Mouse (Mus musculus) ES-Bruce4 (cell line): ENCODE data around the gene Rhbg. TPM values are rescaled to one million over a fixed set of nuclear protein-coding genes. Genes with fewer than 3 reads are reported as not detected.

ENCODE experiments used
- H3K27ac ChIP-seq: 2 replicates; pipeline ENCODE4 v1.5.1; 2012; ENCODE audit warnings: low read length, inconsistent platforms; ENCODE audit not compliant: insufficient read depth
- H3K27me3 ChIP-seq: 2 replicates; pipeline ENCODE4 v1.6.1; 2012; ENCODE audit warnings: mild to moderate bottlenecking, low read length, inconsistent platforms; ENCODE audit not compliant: control insufficient read depth, poor library complexity, insufficient read depth, severe bottlenecking
- H3K36me3 ChIP-seq: 2 replicates; pipeline ENCODE4 v1.6.1; 2012; ENCODE audit warnings: inconsistent platforms, mild to moderate bottlenecking, low read length, moderate library complexity; ENCODE audit not compliant: control insufficient read depth, poor library complexity, insufficient read depth, severe bottlenecking
- H3K4me1 ChIP-seq: one replicate; pipeline ENCODE4 v1.8.1; 2011; ENCODE audit warnings: low read length; ENCODE audit not compliant: control insufficient read depth, insufficient read depth
- H3K4me3 ChIP-seq: 2 replicates; pipeline ENCODE4 v1.5.1; 2011; ENCODE audit warnings: low read depth, mild to moderate bottlenecking, low read length
- H3K9ac ChIP-seq: 2 replicates; pipeline ENCODE4 v1.6.1; 2012; ENCODE audit warnings: low read depth, mild to moderate bottlenecking, inconsistent platforms; ENCODE audit not compliant: poor library complexity, severe bottlenecking
- H3K9me3 ChIP-seq: replicated peaks from 2 replicates; pipeline ENCODE4 v1.6.1; 2012; ENCODE audit warnings: mild to moderate bottlenecking, low read length, inconsistent platforms; ENCODE audit not compliant: control insufficient read depth, poor library complexity, insufficient read depth, severe bottlenecking
- CTCF ChIP-seq: IDR thresholded peaks from one replicate; pipeline ENCODE4 v1.8.1; 2011; ENCODE audit warnings: low read depth, low read length
- EP300 ChIP-seq: IDR thresholded peaks from 2 replicates; pipeline ENCODE4 v1.6.1; 2011; ENCODE audit warnings: low read depth, low read length; ENCODE audit not compliant: insufficient read depth
- POLR2A ChIP-seq: IDR thresholded peaks from one replicate; pipeline ENCODE4 v1.8.1; 2011; ENCODE audit warnings: low read length; ENCODE audit not compliant: insufficient read depth
- polyA plus RNA-seq: library from polyadenylated mRNA; stranded (reverse); fragments of >200 nt; gene quantifications from 2 replicates; pipeline ENCODE4 v1.2.4, GENCODE M21; 2011; ENCODE audit warnings: low read depth; ENCODE audit not compliant: missing spikeins, insufficient read depth, insufficient read length

The Rhbg gene
- polyA plus RNA-seq, 1 experiment: 0.82 TPM

DNA sequence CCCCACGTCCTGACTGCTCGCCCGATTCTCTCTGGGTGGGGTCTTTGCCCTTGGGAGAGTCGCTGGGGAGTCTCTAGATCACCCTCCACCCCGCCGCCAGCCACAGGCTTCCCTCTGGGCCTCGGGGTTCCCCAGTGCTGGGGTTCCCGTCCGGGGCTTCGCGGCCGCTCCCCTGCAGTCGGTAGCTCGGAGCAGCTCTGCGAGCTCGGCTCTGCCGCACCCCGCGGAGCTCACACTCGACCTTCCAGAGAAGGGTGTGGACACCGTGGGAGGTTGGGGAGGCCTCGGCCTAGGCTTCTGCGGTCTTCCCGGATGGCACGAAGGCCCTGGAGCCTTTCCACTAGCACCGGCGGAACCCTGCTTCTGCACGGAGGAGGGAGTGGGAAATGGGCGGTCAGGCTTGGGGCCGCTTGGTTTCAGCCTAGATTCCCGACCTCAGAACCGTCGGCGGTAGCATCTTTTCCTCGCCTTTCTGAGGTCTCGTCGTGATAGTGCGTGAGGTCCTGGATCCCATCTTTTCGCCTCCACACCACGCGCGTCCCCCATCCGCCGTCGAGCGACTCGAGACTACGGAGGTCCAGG, 39.4 kb downstream of the Rhbg start:
- Histone ChIP-seq H3K9me3 (no peaks in the 10 kb centered on the region), H3K27me3 (peaks cover 22% of the 10 kb centered on the region), H3K36me3 (no peaks in the 10 kb centered on the region), H3K4me3 (peak overlapping the region; percentile 51), H3K4me1 (no peaks in the 10 kb centered on the region), H3K9ac (peak overlapping the region; percentile 16; the same call in 1 of the 2 replicates), H3K27ac (no peak overlapping the region)
- no peak for TF ChIP-seq CTCF
- no peak for TF ChIP-seq POLR2A
- no peak for TF ChIP-seq EP300

DNA sequence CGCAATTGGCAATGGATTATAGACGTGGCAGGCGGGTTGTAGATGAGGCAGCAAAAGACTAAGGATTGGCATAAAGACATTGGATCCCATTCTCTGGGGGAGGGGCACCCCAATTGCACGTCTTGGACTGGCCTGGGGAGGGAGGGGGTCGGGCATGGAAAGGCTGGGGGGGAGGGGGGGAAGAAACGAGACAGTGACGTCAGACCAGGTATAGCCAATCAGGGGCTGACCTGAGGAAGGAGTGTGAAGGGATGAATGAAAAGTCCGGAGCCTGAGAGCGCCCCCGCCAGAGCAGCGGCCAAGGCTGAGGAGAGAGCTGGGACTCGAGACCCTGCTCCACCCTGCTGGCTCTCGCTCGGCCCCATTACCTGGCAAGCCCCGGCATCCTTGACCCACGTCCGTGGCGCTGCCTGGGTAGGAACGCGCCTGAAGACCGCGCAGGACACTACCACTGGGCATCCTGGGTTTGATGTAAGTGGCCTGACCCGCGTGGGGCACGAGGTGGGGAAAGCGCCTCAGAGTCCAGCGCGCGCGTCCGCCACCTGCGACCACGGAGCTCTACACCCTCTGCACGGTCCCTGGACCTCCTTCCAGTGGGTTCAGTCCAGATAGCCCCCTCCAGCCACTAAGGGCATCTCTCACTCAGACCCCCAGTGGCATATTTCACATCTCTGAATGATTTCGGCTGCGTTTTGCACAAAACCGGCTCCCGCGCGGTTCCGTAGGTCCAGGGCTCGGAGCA, 40.1 kb downstream of the Rhbg start:
- H3K4me3 ChIP-seq: peak overlapping the region; percentile 46
- peak overlapping the region; percentile 16; the same call in 1 of the 2 replicates for H3K9ac ChIP-seq
- peak; percentile 32 for TF ChIP-seq CTCF
- TF ChIP-seq EP300: no peak
- peaks cover 22% of the 10 kb centered on the region for H3K27me3 ChIP-seq
- no peaks in the 10 kb centered on the region for H3K36me3 ChIP-seq
- no peaks in the 10 kb centered on the region for H3K9me3 ChIP-seq
- no peaks in the 10 kb centered on the region for H3K4me1 ChIP-seq
- no peak overlapping the region for H3K27ac ChIP-seq

DNA sequence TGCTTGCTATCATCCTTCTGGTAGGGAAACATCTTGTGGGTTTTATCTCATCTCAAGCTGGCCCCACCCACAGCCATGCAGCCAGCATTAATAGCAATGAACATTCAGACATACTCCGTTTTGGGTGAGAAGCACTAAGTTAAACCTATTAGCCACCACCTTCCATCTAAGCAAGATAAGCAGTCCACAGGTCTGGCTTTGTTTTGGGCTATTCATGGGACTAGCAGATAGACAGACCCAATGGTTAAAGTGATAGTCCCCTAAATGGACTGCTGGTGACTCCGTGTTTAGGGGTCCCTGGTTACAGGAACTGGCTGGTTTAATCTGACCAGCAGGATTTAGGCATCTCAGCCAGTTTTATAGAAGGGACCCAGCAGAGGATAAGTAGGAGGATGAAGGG, 41.5 kb downstream of the Rhbg start:
- Histone ChIP-seq H3K27ac (no peak overlapping the region), H3K4me3 (no peak overlapping the region), H3K9ac (no peak overlapping the region), H3K4me1 (no peaks in the 10 kb centered on the region), H3K36me3 (no peaks in the 10 kb centered on the region), H3K27me3 (peaks cover 22% of the 10 kb centered on the region), H3K9me3 (no peaks in the 10 kb centered on the region)
- TF ChIP-seq POLR2A (no peak), EP300 (no peak), CTCF (no peak)

DNA sequence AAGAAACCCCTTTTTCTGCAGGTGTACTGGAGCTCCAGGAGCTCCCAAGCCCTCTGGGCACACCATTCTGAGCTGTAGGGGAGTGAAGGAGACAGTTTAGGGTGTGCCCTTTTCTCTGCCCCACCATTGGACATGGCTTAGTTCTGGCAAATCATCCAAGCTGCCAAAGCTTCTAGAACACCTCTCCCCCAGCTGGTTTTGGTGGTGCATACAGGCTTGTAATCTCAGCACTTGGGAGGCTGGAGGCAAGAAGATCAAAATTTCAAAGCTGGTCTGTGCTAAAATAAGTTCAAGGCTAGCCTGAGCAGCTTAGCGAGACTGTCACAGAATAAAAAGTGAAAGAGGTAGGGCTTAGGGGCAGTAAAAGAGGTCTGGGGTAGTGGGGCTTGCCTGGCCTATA, 42.2 kb downstream of the Rhbg start:
- no peaks in the 10 kb centered on the region for H3K36me3 ChIP-seq

DNA sequence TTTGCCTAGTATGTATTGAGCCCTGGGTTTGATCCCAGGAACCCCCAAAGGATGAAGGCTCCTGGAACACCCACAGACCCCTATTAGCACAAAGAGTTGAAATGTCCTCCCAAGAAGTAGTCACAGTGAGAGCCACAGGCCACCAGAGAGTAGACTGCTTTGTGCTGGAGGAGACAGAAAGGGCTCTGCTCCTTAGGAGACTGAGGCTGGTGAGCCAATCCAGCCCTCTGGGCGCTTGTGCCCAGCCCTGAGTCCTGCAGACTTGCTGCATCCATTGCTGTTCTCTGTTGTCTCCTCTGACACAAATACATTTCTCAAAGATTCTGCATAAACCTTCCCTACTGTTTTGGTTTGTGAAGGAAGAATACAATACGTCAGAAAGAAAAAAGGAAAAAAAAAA, 43.6 kb downstream of the Rhbg start:
- Histone ChIP-seq H3K4me3 (no peak overlapping the region), H3K9me3 (no peaks in the 10 kb centered on the region)

More for the DNA sequence above, 42.2 kb downstream of the Rhbg start:
- TF ChIP-seq POLR2A (no peak), CTCF (no peak), EP300 (no peak)
- no peak overlapping the region for H3K27ac ChIP-seq
- no peak overlapping the region for H3K4me3 ChIP-seq
- no peaks in the 10 kb centered on the region for H3K4me1 ChIP-seq
- H3K9ac ChIP-seq: no peak overlapping the region
- H3K27me3 ChIP-seq: peaks cover 22% of the 10 kb centered on the region
- no peaks in the 10 kb centered on the region for H3K9me3 ChIP-seq

DNA sequence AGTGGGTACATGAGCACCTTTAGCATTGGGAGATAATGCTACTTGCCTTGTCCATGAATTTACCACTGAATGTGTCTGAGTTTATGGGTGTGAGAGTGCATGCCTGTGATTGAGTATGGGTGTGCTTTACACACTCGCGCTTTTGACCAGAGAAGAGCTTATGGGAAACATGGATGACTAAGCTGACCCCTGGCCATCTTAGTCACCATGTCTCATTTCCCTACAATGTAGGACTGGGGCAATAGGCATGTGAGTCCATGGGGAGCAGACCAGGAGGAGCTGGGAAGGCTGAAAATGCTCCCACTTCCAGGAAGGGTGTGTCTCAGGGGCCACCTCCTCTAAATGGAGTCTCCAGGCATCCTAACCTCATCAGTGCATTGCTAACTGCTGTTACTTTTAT, 44.4 kb downstream of the Rhbg start:
- no peak overlapping the region for H3K9ac ChIP-seq
- no peak overlapping the region for H3K4me3 ChIP-seq
- no peaks in the 10 kb centered on the region for H3K36me3 ChIP-seq
- TF ChIP-seq POLR2A (no peak), EP300 (no peak), CTCF (no peak)
- H3K27ac ChIP-seq: no peak overlapping the region
- H3K27me3 ChIP-seq: peaks cover 10% of the 10 kb centered on the region; the same call in 1 of the 2 replicates
- no peaks in the 10 kb centered on the region for H3K4me1 ChIP-seq
- H3K9me3 ChIP-seq: no peaks in the 10 kb centered on the region

More for the DNA sequence above, 43.6 kb downstream of the Rhbg start:
- peaks cover 17% of the 10 kb centered on the region; the same call in 1 of the 2 replicates for H3K27me3 ChIP-seq
- no peaks in the 10 kb centered on the region for H3K4me1 ChIP-seq
- no peak for TF ChIP-seq EP300
- TF ChIP-seq POLR2A: no peak
- TF ChIP-seq CTCF: no peak
- no peak overlapping the region for H3K27ac ChIP-seq
- no peak overlapping the region for H3K9ac ChIP-seq
- no peaks in the 10 kb centered on the region for H3K36me3 ChIP-seq
